Mouse (Mus musculus): Measurements from ENCODE around the gene Zmym2.
"Not testable (repeated sequence)": the region's sequence is repeated elsewhere in the genome, so short reads cannot be mapped to it uniquely, and the experiment has no call there.

- peak; percentile 75 for TF ChIP-seq CTCF (IDR thresholded peaks at IDR 0.05; ENCODE audit: low read depth)
- not testable (repeated sequence) for TF ChIP-seq EP300 (IDR thresholded peaks at IDR 0.05; ENCODE audit: low read depth)
These were observed at the start of gene Zmym2 for GRCm38 (mm10) chr14:56886594-56887513.

All from liver, postnatal 0 days (tissue).